Mouse (Mus musculus) gastrocnemius, postnatal 14 days (tissue): ENCODE data around the gene Vil1. TPM values are rescaled to one million over a fixed set of nuclear protein-coding genes. Genes with fewer than 3 reads are reported as not detected.

Source experiments
- DNase-seq: peaks from one replicate; pipeline ENCODE4 v3.0.0; 2021; ENCODE audit warnings: mixed read lengths
- intact Hi-C: fragments of 180-260 bp; cut with DNase I; formaldehyde crosslinking; loops from one replicate; pipeline ENCODE4 v1.15.1; 2025; ENCODE audit warnings: low total_unique reads
- long read RNA-seq, 2 experiments: library from polyadenylated mRNA; stranded (forward); transcript quantifications; one replicate each; pipeline ENCODE4 v2.0.0; 2021
- total RNA-seq, 2 experiments: library from RNA; stranded (reverse); gene quantifications; 2 replicates each; pipeline ENCODE4 v1.2.3; 2021

Vil1 gene
- total RNA-seq = under 1 TPM; 0.27 TPM
- long read RNA-seq, experiment 1 = 0 reads
- long read RNA-seq, experiment 2 = 0 reads

GRCm38 (mm10) chr1:74408589-74409504 lies at the start of gene Vil1:
Gene Vil1 (plus strand): TSS chr1:74409376.
- DNase-seq = no peak
- intact Hi-C loops = no loop called here

- DNase-seq = no peak
- intact Hi-C loops = loop anchor here (5.0 to 10.0 kb wide), 2 partner anchors 48 to 155 kb away; no protein-coding TSS in a partner anchor
These were observed 49.1 kb upstream of the Vil1 start for GRCm38 (mm10) chr1:74359952-74360517.

DNA sequence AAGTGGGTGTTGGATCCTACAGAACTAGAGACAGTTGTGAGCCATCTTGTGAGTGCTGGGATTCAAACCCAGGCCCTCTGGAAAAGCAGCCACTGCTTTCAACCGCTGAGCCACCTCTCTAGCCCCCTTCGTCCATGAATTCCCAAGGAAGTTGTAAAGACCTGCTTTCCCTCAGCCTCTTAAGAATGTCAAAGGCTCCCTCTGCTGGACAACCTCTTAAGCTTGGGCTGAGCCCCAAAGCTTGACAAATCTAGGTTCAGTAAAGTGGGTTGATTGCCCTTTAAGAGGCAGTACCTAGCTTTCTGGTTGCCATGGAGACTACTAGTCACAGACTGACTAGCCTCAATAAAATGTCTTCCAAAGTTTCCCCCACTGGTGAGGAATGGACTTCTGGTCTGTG lies 47.4 kb upstream of the Vil1 start, which contains the start of gene Catip:
Catip (plus strand) TSS at position 297 of the 400 bp plus-strand sequence.
- DNase-seq = peak; percentile 67
- intact Hi-C loops = loop anchor here (5.0 to 10.0 kb wide), 2 partner anchors 50 to 157 kb away; no protein-coding TSS in a partner anchor

GRCm38 (mm10) chr1:74362325-74363229 lies 46.6 kb upstream of the Vil1 start:
- intact Hi-C loops = loop anchor here (5.0 to 10.0 kb wide), 2 partner anchors 50 to 158 kb away; no protein-coding TSS in a partner anchor
- DNase-seq = no peak

DNA sequence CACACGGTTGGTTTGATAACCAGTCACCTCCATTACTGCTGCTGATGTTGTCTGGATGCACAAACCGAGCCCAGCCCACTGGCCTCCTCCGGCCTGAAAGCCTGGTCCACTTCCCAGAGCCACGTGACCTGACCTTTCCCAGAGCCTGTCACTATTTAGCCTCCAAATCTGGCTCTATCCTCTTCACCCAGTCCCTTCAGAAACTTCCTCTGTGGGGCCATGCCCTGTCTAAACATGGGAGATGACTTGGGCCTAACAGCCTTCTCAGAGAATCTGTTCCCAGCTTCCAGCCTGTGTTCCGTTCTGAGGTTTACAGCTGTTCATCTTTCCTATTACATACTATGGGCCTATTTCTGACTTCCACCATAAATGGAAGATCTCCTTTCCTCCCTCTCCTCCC lies 45.7 kb upstream of the Vil1 start:
- no peak for DNase-seq
- intact Hi-C loops = loop anchor here (5.0 to 10.0 kb wide), 2 partner anchors 51 to 159 kb away; no protein-coding TSS in a partner anchor

DNA sequence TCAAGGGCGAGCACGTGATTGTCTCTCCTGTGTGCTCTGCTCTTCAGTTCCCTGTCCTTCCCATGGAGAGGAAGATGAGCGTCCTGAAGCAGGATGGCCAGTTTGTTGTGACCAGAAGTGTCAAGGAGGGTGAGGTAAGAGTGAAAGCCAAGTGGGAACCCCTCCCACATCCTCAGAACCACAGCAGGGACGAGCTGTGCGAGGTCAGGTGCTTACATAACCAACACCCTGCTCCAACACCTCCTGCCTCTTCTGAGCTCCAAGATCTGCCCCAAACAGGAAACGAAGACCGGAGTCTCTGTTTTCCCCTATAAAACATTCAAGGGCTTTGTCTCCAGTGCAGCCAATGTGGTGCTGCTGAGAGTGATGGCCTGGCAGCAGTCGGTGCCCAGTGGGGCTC lies 44.9 kb upstream of the Vil1 start:
- intact Hi-C loops = loop anchor here (5.0 to 10.0 kb wide), 2 partner anchors 52 to 159 kb away; no protein-coding TSS in a partner anchor

DNA sequence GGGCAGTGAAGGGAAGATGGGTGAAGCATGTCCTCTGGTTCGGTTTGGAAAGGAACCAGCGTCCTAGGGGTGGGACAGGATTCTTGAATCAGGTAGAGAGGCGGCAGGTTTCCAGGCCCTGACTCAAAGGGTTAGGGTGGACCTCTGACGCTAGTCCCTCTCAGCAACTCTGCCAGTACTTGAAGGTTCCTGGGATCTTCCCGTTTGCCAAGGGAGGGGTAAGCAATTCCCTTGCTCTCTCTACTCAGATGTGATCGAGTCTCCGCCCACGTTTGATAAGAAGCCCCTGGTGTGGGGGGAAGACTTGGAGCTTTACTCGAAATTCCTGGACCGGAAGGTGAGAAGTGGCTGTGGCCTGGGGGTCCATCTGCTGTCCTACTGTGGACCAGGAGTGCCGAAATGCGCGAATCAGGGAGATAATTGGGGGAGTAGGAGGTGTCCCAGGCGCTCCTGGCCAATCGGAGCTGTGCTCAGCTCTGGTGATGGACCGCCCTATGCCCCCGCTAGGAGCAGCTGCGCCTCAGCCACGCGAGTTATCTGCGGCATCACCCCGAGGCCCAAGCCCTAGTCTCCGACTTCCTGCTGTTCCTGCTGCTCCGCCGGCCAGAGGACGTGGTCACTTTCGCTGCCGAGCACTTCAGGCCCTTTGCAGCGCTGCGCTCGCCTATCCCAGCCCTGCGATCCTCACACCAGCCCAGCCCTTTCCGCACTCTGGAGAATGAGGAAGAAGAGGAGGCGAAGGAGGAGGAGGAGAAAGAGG lies 41.1 kb upstream of the Vil1 start:
- DNase-seq = peak; percentile 76
- intact Hi-C loops = loop anchor here (10.0 kb wide), 1 partner anchor 163 kb away; no protein-coding TSS in a partner anchor

More for the DNA sequence above, 44.9 kb upstream of the Vil1 start:
- DNase-seq = no peak

DNA sequence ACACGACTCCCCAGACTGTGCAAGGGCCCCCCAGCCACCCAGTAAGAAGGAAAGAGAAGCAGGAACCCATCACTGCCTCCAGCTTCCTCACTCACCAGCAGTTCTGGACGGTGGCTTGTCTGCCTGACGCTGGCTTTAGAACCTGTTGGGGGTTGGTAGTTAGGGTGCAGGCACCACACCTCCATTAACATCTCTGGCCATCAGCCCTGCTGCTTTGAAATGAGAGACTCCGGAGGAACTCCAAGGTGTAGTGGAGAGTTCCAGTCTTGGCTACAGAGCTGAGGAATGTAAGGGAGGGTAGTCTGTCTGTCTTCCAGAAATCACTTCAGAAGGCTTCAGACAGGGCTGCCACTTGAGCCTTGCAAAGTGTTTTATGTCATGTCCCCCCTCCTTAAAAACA lies 39.1 kb upstream of the Vil1 start:
- no peak for DNase-seq
- intact Hi-C loops = no loop called here

- intact Hi-C loops = no loop called here
- DNase-seq = no peak
These were observed 35.8 kb upstream of the Vil1 start for GRCm38 (mm10) chr1:74373372-74373771.

DNA sequence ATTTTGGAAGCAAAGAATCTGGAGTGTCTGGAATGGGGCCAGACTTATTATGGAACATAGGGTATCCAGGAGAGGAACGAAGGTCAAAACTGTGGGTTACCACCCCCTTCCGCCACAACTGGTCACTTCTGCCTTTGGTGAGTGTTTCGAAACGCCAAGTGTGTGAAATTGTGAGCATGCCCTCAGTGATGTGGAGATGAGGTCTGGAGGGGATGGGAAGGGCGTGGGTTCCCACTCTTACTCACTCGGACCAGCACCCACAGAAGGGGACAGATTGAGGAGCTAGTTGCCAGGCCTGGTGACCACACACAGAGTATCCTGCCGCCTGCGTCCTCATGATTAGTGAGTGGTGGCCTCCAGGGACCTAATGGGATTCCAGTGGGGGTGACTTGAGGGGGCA lies 34.2 kb upstream of the Vil1 start, which contains the start of gene Slc11a1:
Slc11a1 (plus strand) TSS at position 216 of the 400 bp plus-strand sequence.
- no peak for DNase-seq
- intact Hi-C loops = no loop called here

DNA sequence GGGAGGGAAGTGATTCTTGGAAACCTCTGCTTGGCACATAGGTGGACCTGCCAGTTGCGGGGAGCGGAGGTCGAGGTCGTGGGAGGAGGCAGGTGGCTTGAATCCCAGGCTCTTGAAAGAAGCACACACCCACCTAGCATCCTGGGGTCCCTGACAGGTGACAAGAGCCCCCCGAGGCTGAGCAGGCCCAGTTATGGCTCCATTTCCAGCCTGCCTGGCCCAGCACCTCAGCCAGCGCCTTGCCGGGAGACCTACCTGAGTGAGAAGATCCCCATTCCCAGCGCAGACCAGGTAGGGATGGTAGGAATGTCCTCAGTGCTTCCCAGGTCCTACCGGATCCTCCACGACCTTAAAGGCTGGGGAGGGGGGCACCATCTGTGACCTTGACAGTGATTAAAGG lies 33.6 kb upstream of the Vil1 start:
- intact Hi-C loops = no loop called here
- no peak for DNase-seq

- intact Hi-C loops = no loop called here
- DNase-seq = peak; percentile 63
These were observed 32.8 kb upstream of the Vil1 start for GRCm38 (mm10) chr1:74376396-74376795.

- no peak for DNase-seq
- intact Hi-C loops = no loop called here
These were observed 30.1 kb upstream of the Vil1 start for GRCm38 (mm10) chr1:74379058-74379504.

GRCm38 (mm10) chr1:74380484-74380883 lies 28.7 kb upstream of the Vil1 start:
- DNase-seq = no peak
- intact Hi-C loops = no loop called here

GRCm38 (mm10) chr1:74381588-74382021 lies 27.6 kb upstream of the Vil1 start:
- intact Hi-C loops = no loop called here
- no peak for DNase-seq

DNA sequence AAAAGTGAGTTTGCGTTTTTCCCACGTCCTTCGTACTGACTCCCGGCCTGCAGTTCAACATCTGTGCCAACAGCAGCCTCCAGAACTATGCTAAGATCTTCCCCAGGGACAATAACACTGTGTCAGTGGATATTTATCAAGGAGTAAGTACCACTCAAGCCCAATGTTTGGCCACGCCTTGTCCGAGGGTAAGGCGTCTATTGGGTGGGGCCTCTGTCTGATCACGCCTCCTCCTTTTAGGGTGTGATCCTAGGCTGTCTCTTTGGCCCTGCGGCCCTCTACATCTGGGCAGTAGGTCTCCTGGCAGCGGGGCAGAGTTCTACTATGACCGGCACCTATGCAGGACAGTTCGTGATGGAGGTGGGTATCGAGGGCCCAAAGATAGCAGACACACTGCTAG lies 25.8 kb upstream of the Vil1 start:
- no peak for DNase-seq
- intact Hi-C loops = no loop called here

DNA sequence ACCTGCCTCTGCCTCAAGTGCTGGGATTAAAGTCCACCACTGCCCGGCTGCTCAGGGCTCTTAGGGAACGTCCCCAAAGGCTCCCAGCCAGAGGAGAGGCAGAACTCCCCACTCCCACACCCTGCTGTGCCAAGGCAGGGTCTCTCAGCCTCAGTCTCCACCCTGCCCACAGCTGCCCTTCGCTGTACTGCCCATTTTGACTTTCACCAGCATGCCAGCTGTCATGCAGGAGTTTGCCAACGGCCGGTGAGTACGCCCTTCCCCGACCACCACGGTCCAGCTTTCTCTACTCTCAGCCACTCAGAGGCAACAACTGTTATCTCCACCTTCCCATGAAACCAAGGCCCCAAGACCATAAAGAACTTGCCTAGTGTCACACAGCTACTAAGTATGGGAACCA lies 24.7 kb upstream of the Vil1 start:
- intact Hi-C loops = no loop called here
- no peak for DNase-seq

GRCm38 (mm10) chr1:74385064-74385463 lies 24.1 kb upstream of the Vil1 start:
- intact Hi-C loops = no loop called here
- DNase-seq = no peak
